Mouse (Mus musculus) C3H10T1/2 (cell line): ENCODE results near the gene Gm20837. TPM values are rescaled to one million over a fixed set of nuclear protein-coding genes. Genes with fewer than 3 reads are reported as not detected.

Experiments
- polyA plus RNA-seq, 2 experiments: library from polyadenylated mRNA; unstranded; fragments of >200 nt; fragmentation: generic; extraction: Trizol; gene quantifications; one replicate each; pipeline ENCODE4 v1.2.1; 2012; ENCODE audit warnings: missing spikeins in 2 of 2

The Gm20837 gene
- not detected for polyA plus RNA-seq

DNA sequence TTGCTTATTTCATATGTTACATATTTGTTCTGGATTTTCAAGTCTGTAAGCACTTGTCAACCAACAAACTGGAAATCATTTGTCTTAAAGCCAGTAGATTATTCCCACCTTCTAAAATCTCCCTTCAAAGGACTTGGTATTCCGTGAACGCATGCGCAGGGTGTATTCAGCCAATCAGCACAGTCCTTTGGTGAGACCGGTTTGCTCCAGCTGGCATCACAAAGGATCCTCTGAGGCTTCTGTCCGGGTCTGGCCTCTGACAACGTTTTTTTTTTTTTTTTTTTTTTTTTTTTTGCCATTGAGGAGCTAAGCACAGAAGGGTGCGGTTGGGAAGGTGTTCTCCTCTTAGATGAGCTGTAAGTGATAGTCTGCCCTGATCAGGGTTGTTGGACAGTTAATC lies at the start of gene Gm20837:
Gene Gm20837 (plus strand): TSS at position 301 of the 400 bp plus-strand sequence.

